Mouse (Mus musculus) frontal cortex, adult 2 months (tissue): Measurements from ENCODE around the gene Slc22a22. TPM values are rescaled to one million over a fixed set of nuclear protein-coding genes. Genes with fewer than 3 reads are reported as not detected.

ENCODE experiments used
- DNase-seq, 2 experiments: peaks; one replicate each; pipeline ENCODE4 v3.0.0; 2022; ENCODE audit warnings: low spot score in 1 of 2; ENCODE audit errors: extremely low spot score in 1 of 2
- polyA plus RNA-seq: library from polyadenylated mRNA; depleted of rRNA; stranded (reverse); fragments of >200 nt; gene quantifications from 2 replicates; pipeline ENCODE4 v1.2.3, GENCODE M21; 2012; rRNA removed

Slc22a22 gene
- polyA plus RNA-seq: not detected in 2 replicates

DNA sequence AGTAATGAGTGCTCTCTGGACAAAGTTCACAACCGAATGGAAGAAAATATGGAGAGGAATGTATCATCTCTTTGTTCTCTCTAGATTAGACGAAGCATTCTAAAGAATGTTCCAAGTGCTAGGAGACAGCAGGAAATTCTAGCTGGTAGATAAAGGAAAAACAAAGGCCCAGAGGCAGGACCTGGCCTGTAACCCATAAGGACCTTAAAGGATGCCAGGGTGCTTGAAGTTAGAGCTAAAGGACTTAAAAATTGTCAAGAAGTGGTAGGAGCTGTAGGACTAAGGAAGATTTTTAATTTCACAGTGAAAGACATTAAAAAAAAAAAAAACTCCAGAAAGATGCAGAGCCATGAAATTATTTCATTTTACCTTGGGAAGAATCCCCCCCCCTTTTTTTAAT, at the start of gene Slc22a22:
Slc22a22 (minus strand) TSS at position 101 of the 400 bp plus-strand sequence.
- DNase-seq: no peak

DNA sequence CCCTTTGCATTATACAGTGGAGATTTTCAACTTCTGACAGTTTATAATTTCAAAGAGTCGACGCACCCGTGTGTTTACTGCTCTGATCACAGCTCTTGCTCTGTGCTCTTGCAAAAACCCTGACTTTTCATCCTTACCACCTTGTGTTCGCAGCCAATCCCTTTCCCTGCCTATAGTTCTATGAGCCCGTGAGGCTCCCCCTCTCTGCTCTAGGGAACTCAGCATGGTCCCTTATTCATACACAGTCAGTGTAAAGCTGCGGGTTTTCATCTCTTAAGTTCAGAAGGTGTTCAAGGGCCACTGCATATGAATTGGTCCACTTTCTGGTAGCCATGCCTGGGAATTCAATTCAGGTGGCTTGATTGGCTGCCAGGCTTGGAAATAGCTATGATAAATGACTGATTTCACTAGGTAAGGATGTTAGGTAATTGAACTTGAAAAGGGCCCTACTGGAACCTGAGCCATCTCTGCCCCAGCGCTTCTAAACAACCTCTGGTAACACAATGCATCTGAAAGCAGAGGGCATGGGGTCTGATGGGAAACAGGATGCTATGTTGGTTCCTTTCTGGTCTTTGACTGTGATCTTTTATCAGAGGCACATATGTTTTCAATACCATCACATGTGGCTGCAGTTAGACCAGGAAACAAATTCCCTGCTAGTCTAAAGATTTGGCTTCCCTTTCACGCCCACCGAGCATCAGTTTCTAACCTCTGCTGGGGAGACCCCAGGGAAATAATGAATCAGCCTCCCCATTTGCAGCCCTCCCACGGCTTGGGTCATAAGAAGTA, 46.3 kb upstream of the Slc22a22 start:
- DNase-seq: no peak

DNA sequence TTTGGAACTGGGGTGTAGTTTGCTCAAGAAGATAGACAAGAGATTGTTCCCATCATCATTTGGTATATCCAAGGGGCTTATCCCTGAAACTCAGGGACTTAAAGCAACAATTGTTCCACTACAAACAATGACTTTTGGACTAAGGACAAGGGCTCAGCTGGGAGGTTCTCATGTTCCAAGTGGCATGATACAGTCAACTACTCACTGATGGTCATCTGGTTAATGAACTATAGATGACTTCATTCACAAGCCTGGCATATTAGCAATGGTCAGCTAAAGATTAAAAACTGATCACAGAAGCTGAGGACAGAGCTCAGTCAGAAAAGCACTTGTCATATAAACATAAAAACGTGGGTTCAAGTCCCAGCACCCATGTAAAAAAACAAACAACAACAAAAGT, 44.7 kb upstream of the Slc22a22 start:
- DNase-seq: no peak

DNA sequence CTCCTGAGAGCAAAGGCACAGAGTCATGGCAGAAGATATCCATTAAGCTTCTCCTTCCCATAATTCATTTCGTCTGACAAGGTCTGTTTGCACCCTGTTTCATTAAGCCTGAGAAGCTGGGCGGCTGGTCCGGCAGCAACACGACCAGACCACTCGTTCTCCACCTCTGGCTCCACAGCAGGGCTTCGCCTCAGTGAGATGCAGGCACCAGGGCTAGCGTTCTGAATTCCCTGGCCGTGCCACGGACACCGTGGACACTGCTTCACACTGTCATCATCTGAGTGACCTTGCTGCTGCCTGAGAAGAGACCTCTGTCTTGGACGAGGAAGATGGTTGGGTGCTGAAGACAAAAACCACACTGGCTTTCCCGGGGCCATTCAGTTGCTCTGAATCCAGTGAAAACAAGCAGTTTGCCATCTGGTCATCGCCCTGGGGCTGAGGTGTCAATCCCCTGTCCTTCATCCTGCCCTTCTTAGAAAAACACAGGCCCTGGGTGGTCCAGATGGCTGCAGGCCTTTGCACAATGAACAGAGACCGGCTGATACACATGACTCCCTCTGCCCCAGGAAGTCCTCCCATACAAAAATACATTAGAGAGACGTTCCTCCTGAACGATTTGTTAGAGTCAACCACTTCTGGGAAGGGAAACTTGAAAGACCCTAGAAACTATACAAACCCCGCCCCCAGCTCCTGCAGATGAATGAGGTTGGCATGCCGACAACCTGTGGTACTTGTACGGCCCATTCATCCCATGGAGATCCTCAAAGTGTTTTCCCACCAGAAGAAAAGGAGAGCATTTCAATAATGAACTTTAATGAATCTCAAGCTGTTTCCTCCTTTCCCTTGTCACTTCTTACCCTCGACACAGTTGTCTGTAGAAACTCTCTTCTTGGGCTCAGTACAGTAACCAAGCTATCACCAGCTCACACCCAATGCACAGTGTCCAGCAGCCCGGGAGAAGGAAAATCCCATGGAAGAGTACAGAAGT, 32.1 kb upstream of the Slc22a22 start:
- no peak for DNase-seq

DNA sequence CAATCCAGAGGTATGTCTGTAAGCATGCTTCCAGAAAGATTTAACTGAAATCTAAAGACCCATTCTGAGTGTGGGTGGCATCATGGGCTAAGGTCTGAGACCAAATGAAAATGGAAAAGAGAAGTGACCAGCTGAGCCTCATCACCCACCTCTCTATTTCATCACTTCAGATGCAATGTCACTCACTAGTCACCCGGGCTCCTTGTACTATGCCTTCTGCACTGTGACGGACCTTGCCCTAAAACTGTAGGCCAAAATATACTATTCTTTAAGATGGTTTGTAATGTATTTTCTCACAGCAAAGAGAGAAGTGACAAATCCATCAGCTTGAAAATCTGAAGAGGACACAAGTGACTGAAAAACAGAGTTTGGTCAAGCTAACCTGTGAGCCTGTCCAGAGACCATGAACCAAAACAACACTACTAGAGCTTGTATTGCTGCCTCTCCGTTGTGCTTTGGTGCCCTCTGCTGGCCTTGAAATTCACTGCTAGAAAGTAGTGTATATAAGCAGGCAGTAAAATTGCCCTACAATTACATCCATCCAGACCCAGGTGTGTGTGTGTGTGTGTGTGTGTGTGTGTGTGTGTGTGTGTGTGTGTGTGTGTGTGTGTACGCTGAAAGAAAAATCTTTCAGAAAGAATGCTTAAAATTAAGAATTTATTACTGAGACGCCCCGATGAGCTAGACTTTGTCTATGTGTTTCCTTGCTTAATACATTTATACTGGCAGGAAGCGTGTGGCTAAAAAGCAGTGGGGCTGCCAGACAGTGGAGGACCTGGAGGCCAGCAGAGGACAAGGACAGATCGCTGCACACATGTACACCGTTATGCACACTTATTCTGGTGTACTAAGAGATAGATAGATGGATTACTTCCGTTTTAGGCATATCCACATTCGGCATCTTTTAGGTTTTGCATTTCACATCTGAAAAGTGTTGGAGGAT, 31.1 kb upstream of the Slc22a22 start:
- DNase-seq: peak; percentile 19 to 91

DNA sequence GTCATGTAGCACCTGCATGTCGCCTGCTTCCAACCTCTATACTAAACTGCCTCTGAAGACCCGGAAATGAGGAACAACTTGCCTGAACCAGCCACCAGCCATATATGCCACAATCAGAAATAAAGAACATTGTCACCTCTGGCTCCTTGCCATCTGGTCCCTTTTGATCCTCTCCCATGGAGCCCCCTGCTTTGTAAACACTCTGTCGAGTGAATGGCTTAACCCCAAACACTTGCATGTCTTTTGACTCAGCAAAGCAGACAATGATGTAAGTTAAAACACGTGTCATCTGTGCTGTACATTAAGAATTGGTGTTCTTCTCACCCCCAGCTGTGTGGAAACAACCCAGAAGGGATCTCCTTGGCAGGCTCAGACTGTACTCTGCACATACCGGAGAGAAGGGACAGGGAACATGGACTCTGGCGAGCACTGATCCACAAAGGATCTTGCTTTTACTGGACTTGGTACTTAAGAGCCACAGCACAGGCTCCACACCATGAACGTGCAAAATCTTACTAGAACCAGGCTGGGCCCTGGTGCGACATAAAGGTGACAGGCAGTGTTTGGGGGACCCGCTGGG, 26.8 kb upstream of the Slc22a22 start:
- DNase-seq: no peak

DNA sequence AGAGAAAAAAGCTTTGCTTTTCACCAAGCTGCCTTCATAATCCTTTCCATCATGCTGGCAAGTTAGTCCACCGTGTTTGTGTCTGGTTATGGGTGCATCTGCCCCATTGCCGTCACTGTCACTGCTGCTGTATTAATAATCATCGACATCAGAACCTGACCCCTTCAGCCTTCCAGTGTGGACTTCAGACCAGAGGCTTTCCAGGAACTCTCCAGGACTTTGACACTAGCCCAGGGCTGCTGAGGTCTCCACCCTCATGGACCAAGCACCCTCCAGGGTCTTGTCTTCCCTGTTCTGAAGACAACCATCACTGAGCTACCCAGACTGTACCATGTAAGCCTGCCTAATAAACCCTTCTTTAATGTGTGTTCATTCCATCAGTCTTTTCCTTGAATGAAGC, 26.2 kb upstream of the Slc22a22 start:
- no peak for DNase-seq

DNA sequence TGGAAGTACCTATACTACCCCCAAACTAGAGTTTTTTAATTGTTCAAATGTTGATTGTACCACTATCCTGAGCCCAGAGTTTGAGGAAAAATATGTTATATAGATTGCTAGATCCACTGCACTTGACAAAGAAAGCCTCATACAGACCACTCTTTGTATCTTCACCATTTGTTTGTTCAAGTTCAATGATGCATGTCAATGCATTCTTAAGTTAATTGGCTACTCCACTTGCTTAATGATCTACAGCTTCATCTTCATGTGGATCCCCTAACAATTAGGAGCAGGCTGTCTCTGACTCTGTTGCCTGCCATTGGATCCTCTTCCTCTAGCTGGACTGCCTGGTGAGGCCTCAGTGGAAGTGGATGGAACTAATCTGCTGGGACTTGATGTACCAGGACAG, 24.1 kb upstream of the Slc22a22 start:
- DNase-seq: no peak

DNA sequence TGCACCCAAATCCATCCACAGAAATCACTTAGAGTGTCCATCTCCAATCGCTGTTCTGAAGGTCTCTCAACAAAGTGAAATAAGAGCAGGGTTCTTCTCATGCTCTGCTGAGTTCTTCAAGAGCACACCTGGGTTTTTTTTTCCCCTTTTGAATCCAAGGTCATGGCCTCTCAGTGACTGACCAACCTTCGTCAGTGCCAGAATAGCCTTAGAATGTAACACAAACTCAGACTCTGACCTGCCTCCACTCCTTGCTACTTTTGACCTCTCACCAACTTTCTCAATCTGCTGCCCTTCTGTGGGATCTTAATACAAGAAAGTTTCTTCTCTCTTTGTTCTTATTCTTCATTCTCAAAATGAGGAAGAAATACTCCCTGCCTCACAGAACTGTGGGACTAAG, 18.7 kb upstream of the Slc22a22 start:
- DNase-seq: no peak

DNA sequence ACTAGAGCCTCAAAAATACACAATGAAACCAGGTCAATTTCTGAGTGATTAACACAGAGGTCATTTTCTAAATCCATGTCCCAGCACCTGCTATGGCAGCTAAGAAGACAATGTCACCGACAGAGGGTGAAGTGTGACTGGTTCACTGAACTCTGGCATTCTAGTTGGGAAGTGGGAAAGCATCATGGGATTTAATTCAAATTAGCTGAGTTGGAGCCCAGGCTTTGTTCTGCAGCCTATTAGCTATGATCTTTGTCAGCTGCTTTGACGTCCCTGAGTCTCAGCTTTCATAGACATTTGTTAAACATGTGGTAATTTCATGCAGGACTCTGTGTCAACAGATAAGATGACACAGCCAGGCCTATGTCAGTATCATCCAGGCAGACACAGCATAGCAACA, 5.1 kb upstream of the Slc22a22 start:
- DNase-seq: no peak

DNA sequence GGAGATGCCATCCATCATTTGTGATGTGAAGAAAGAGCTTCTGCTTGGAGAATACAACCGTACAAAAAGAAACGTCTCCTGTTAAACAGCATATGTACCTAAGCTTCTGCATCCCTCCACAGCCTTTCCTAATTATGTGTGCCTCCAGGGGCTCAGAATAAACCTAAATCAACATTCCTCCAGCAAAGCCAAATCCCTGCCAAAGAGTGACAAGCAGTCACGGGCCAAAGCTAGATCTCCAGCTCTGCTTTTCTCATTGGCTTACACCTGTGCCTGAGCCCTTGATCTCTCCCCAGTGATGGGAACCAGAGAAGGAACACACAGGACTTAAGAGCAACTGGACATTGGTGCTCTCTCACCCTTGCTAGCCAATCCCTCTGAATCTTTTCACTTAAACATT, 5.8 kb downstream of the Slc22a22 start:
- DNase-seq: no peak

DNA sequence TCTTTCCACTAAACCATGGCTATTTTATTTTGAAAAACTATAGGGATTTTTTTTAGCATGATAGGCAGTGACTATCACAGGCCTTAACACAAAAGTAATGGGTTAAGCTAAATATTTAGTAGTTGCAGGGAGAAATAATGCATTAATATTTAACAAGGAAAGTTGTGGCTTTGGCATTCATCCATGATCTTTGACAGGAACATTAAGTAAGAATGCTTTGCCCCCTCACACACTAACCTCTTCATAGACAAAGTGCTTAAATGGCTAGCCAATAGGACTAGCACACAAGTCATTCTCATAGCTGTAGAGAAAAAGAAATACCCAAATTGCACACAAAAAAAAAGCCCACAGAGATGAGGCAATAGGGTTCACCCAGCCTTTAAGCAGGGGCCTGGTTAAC, 11.4 kb downstream of the Slc22a22 start:
- no peak for DNase-seq

DNA sequence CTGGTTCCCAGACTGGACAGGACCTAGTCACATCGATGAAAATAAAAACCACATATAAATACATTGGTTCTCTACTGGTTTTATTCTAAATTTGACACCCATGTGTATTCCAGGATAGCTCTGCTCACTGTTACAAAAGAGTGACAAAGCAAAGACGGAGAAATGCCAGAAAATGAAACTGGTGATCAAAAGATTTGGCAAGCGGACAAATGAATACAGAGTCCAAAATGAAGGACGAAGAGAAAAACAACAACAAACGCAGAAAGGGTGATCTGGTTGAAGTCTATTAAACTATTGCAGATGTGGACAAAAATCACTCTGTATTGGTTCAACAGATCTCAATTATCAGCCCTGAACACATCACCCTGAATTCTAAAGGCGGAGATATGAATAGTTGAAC, 12.4 kb downstream of the Slc22a22 start:
- no peak for DNase-seq

DNA sequence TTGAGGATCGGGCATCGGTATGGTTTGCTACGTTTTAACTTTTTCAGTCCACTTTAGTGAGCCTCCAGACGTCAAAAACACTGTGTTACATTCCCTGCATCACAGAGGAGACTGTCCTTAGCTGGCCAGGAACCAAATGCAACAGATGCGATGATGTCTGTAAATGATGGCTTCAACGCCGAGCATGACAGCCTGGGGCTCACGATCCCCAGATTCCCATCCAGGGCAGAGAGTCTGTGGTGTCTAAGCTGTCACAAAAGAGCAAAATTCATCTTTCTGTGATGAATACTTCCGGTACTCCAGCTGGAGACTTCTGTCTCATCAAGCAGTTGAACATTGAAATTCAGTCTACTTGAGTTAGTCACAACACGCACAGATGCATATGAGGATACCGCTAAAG, 13.4 kb downstream of the Slc22a22 start:
- DNase-seq: no peak

DNA sequence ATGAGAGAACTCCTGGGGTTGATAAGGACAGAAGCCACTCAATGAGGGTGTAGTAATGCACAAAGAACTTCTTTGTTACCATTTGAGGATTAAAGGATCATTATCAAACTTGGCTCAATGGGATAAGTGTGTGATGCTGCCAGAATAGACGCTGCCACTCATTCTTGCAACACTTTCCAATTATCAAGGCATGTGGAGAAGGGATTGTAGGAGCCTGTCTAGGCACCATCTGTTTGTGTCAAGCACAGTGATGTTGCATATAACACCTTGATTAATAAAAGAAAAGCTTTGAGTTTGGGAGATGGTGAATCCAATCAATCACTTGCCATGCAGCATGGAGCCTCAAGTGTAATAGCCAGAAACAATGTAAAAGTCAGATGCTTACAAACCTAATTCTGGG, 16.1 kb downstream of the Slc22a22 start:
- no peak for DNase-seq

DNA sequence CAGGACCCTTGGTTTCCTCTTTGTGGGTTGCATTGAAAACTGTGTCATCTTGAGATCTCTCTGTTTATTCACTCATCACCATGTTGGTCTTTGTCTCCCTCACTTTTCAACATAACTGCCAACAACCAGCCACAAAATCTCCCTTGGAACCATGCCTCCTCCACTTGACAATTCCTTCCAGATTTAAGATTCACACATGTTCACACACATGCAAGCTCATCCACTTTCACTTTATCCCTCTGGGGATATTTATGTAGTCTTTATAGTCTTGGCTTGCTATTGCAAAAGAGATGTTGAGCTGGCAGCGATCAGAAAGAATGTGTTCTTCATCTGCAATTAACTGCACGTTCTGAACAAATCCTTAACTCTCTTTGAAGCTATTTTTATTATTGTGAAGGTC, 20.1 kb downstream of the Slc22a22 start:
- DNase-seq: peak in 1 of 2 experiments; percentile 25

DNA sequence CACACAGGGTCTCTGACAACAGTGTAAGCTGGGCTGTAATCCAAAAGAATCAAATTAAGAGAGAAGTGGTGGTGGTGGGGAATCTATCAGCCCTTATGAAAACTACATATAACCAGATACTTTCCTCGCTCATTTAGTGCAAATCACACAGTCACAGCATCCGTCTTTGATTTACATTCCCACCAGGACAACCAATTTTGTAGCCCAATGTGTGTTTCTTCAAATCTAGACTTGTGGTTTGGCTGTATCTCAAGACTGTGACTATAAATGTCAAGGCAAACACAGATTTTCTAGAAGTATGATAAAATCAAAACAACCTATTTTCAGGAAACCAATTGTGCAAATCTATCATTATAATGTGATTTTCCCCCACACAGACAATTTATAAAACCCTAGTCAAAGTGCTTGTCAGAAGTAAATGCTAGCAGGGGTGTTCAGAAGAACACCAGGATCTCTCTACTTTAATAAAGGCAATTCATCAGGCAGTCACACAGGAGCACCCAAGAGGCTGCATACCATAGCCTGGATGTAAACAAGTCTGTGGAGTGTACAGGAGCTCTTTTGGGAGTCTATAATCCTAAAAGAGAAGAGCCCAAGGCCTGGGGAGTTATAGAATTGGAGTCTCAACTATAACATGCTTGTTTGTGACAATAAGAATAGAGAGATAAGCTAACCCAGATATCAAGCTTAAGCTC, 42.6 kb downstream of the Slc22a22 start:
- no peak for DNase-seq

DNA sequence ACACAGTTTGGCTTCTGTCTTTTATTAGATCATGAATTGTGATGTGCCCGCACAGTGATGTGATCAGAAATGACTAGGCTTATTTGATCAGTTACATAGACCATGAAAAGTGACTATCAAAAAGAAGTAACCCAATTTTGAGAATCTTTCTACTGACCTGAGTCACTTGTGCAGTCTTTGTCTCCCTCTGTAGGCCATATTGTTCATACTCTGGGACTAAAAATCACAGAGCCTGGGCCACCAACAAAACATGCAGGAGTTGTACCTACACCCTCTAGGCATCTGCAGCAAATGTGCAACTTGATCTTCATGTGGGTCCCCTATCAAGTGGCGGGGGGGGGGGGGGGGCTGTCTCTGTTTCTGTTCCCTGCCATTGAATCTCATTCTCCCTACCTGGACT, 68.9 kb downstream of the Slc22a22 start:
- peak in 1 of 2 experiments; percentile 59 for DNase-seq

DNA sequence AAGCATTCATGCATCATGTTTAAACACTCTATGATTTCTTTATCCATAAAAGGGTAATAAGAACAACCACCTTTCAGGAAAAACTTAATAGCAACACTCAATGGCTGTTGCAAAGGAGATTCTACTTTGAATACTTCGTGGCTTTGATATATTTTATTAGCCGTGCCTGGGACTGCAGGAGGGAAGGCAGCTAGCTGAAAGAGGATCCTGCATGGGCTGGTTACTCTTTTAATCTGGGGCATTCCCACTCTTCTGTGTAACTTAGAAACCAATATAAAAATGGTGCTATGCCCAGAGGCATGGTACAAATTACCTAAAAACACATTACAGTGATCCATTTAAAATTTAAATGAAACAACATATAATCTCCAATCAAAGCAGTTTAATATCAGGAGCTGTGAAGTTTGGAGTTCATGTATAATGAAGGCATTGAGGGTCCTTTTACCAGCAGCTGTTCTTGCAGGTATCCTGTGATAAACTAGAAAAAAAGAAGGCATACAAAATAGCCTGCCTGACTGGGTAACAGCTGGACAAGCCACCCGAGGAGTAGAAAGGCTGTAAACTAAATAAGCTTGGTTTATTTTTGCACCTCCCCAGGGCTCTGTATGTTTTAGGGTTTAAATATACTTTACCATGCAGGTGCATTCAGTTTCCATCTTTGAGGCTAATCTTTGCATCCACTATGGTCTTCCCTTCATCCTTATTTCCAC, 78.8 kb downstream of the Slc22a22 start:
- no peak for DNase-seq
